Mouse (Mus musculus): ENCODE data around the gene Rad9b. TPM values are rescaled to one million over a fixed set of nuclear protein-coding genes. Genes with fewer than 3 reads are reported as not detected.

The Rad9b gene
- polyA plus RNA-seq, 1 experiment from 2014 or later = 6.9 TPM

- no peaks in the 10 kb centered on the region for H3K36me3 ChIP-seq (ENCODE audit: insufficient read depth, low read length)
- H3K4me1 ChIP-seq (ENCODE audit: insufficient read depth, low read depth, low read length) = peaks cover 20% of the 10 kb centered on the region
- DNase-seq (ENCODE audit: low spot score) = no peak
- no peak overlapping the region for H3K27ac ChIP-seq (ENCODE audit: low read length)
- 76% methylated on average over 6 of the region's 6 CpGs for WGBS
- no peak for TF ChIP-seq EP300 (IDR thresholded peaks at IDR 0.05)
- TF ChIP-seq CTCF (IDR thresholded peaks at IDR 0.05) = no peak
- no peak for ATAC-seq
- no peak overlapping the region for H3K9ac ChIP-seq (replicated peaks; ENCODE audit: low read depth)
- no peaks in the 10 kb centered on the region for H3K27me3 ChIP-seq (replicated peaks; ENCODE audit: insufficient read depth, low read length)
- H3K9me3 ChIP-seq (ENCODE audit: low read length) = no peaks in the 10 kb centered on the region
- H3K4me2 ChIP-seq (replicated peaks; ENCODE audit: low read depth, low read length) = no peak overlapping the region
- H3K4me3 ChIP-seq (ENCODE audit: low read depth, low read length) = no peak overlapping the region
These were observed 53.9 kb downstream of the Rad9b start for GRCm38 (mm10) chr5:122300071-122300518.

- peak; percentile 76 for ATAC-seq
- Histone ChIP-seq H3K4me3 (ENCODE audit: low read depth, low read length) (no peak overlapping the region), H3K4me1 (ENCODE audit: insufficient read depth, low read depth, low read length) (peaks cover 11% of the 10 kb centered on the region), H3K9me3 (ENCODE audit: low read length) (no peaks in the 10 kb centered on the region), H3K27ac (ENCODE audit: low read length) (0 out of 2 replicates have a peak overlapping the region, but pooled peaks have one; percentile 28), H3K9ac (replicated peaks; ENCODE audit: low read depth) (no peak overlapping the region), H3K27me3 (replicated peaks; ENCODE audit: insufficient read depth, low read length) (no peaks in the 10 kb centered on the region), H3K4me2 (replicated peaks; ENCODE audit: low read depth, low read length) (no peak overlapping the region), H3K36me3 (ENCODE audit: insufficient read depth, low read length) (no peaks in the 10 kb centered on the region)
- WGBS = 61% methylated on average over 14 of the region's 14 CpGs
- peak; percentile 72 for DNase-seq (ENCODE audit: low spot score)
- TF ChIP-seq CTCF (IDR thresholded peaks at IDR 0.05) (no peak), EP300 (IDR thresholded peaks at IDR 0.05) (no peak)
These were observed 58.7 kb downstream of the Rad9b start for GRCm38 (mm10) chr5:122295113-122295935.

GRCm38 (mm10) chr5:122294219-122294735, 59.8 kb downstream of the Rad9b start:
- peaks cover 11% of the 10 kb centered on the region for H3K4me1 ChIP-seq (ENCODE audit: insufficient read depth, low read depth, low read length)
- 88% methylated on average over 3 of the region's 3 CpGs for WGBS
- TF ChIP-seq EP300 (IDR thresholded peaks at IDR 0.05) (no peak), CTCF (IDR thresholded peaks at IDR 0.05) (no peak)
- H3K27ac ChIP-seq (ENCODE audit: low read length) = no peak overlapping the region
- no peaks in the 10 kb centered on the region for H3K36me3 ChIP-seq (ENCODE audit: insufficient read depth, low read length)
- no peaks in the 10 kb centered on the region for H3K9me3 ChIP-seq (ENCODE audit: low read length)
- no peak overlapping the region for H3K4me3 ChIP-seq (ENCODE audit: low read depth, low read length)
- H3K9ac ChIP-seq (replicated peaks; ENCODE audit: low read depth) = no peak overlapping the region
- no peak overlapping the region for H3K4me2 ChIP-seq (replicated peaks; ENCODE audit: low read depth, low read length)
- DNase-seq (ENCODE audit: low spot score) (no peak), ATAC-seq (no peak)
- no peaks in the 10 kb centered on the region for H3K27me3 ChIP-seq (replicated peaks; ENCODE audit: insufficient read depth, low read length)

DNA sequence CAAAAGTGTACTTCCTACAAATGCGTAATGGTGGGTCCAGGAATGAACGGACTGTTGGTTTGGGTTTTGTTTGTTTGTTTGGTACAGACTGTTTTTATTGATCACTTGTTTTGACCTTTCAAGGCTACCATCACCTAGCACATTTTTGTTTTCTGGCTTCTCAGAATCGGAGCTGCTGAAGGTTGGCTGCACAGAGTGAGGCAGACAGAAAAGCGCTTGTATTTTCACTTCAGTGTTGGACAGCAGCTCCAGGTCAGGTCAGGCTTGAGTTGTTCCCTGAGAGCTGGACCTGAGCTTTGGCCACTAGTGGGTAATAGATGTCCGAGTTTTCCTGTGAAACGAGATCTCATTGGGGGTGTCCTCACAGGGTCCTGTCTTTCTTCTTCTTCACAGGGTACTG, 60.9 kb downstream of the Rad9b start:
- Histone ChIP-seq H3K36me3 (ENCODE audit: insufficient read depth, low read length) (no peaks in the 10 kb centered on the region), H3K4me2 (replicated peaks; ENCODE audit: low read depth, low read length) (no peak overlapping the region), H3K27ac (ENCODE audit: low read length) (no peak overlapping the region), H3K4me1 (ENCODE audit: insufficient read depth, low read depth, low read length) (peaks cover 11% of the 10 kb centered on the region), H3K27me3 (replicated peaks; ENCODE audit: insufficient read depth, low read length) (no peaks in the 10 kb centered on the region), H3K4me3 (ENCODE audit: low read depth, low read length) (no peak overlapping the region), H3K9me3 (ENCODE audit: low read length) (no peaks in the 10 kb centered on the region), H3K9ac (replicated peaks; ENCODE audit: low read depth) (no peak overlapping the region)
- DNase-seq (ENCODE audit: low spot score) = no peak
- WGBS = 66% methylated on average over 6 of the region's 6 CpGs
- ATAC-seq = no peak
- TF ChIP-seq CTCF (IDR thresholded peaks at IDR 0.05) = no peak
- no peak for TF ChIP-seq EP300 (IDR thresholded peaks at IDR 0.05)

DNA sequence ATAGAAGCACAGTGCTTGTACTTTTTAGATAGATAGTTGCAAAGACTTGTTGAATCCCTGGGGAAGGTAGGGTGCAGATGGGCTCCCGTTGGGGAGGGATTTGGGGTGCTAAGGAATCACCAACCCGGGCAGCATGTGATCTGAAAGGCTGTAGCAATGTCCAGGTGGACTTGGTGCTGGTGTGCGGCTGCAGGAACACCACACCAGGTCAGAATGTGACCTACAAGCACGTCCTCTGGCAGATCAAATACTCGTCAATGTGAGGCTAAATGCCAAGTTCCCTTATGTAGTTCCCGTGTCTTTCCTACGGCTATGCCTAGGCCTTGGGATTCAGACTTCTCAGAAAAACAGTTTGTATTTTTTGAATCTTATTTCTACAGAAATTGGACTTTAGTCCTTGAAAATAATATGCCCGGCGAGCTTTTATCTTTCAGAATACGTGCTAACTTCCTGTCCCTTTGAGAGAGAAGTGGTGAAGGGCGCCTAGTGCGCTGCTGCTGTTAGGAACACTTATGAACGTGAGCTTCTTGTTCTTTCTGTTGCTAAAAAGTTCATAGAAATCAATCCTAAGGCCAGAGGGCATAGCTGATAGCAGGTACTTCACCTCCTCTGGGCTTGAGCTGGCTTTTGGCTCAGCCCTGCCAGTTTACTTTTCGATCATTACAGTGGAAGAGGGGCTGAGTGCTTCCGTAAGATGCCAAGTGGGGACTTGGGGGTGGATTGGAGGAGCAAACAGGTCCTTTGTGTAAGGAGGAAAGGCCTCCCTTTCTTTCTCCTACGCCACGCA, 62.3 kb downstream of the Rad9b start:
- TF ChIP-seq EP300 (IDR thresholded peaks at IDR 0.05) (no peak), CTCF (IDR thresholded peaks at IDR 0.05) (no peak)
- ATAC-seq (peak; percentile 46), DNase-seq (ENCODE audit: low spot score) (peak; percentile 62)
- Histone ChIP-seq H3K4me1 (ENCODE audit: insufficient read depth, low read depth, low read length) (peaks cover 11% of the 10 kb centered on the region), H3K4me3 (ENCODE audit: low read depth, low read length) (no peak overlapping the region), H3K27me3 (replicated peaks; ENCODE audit: insufficient read depth, low read length) (no peaks in the 10 kb centered on the region), H3K36me3 (ENCODE audit: insufficient read depth, low read length) (no peaks in the 10 kb centered on the region), H3K9me3 (ENCODE audit: low read length) (no peaks in the 10 kb centered on the region), H3K9ac (replicated peaks; ENCODE audit: low read depth) (no peak overlapping the region), H3K4me2 (replicated peaks; ENCODE audit: low read depth, low read length) (peak overlapping the region; percentile 5; the same call in 1 of the 2 replicates), H3K27ac (ENCODE audit: low read length) (peak overlapping the region; percentile 76)
- 49% methylated on average over 17 of the region's 17 CpGs for WGBS

- ATAC-seq (no peak), DNase-seq (ENCODE audit: low spot score) (no peak)
- H3K27ac ChIP-seq (ENCODE audit: low read length) = peak overlapping the region; percentile 76
- peaks cover 13% of the 10 kb centered on the region for H3K4me1 ChIP-seq (ENCODE audit: insufficient read depth, low read depth, low read length)
- no peaks in the 10 kb centered on the region for H3K27me3 ChIP-seq (replicated peaks; ENCODE audit: insufficient read depth, low read length)
- no peaks in the 10 kb centered on the region for H3K9me3 ChIP-seq (ENCODE audit: low read length)
- WGBS = 49% methylated on average over 6 of the region's 6 CpGs
- H3K36me3 ChIP-seq (ENCODE audit: insufficient read depth, low read length) = no peaks in the 10 kb centered on the region
- no peak overlapping the region for H3K4me3 ChIP-seq (ENCODE audit: low read depth, low read length)
- no peak for TF ChIP-seq CTCF (IDR thresholded peaks at IDR 0.05)
- TF ChIP-seq EP300 (IDR thresholded peaks at IDR 0.05) = no peak
- no peak overlapping the region for H3K9ac ChIP-seq (replicated peaks; ENCODE audit: low read depth)
- peak overlapping the region; percentile 5; the same call in 1 of the 2 replicates for H3K4me2 ChIP-seq (replicated peaks; ENCODE audit: low read depth, low read length)
These were observed 62.9 kb downstream of the Rad9b start for GRCm38 (mm10) chr5:122291149-122291548.

Measured in lung, postnatal 0 days (tissue).